Mouse (Mus musculus): ENCODE measurements at regions not wholly inside any gene's neighbourhood (a gene's known extent, or its start where the extent isn't known, plus 50 kb on each side); places are given as distances from the start of the nearest gene placed in this dataset.

DNA sequence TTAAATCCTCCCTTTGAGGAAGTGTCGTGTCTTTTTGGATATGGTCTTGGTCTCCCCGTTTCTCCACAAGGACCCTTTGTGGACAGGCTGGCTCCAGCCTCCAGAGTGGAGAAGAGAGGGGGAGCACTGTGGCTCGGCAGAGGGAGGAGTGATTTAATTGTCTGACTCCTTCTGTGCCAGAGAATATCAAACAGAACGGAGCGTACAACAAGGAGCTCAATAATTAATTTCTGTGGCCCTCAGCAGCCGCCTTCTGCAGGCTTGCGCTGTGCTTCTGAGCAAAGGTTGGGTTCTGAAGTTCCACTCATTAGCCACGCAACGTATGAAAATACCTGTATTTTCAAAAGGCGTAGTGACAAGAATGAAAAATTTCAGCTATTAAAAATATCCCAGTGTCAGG, 520.2 kb upstream of the Mki67 start:
- no peaks in the 10 kb centered on the region for H3K4me1 ChIP-seq (ENCODE audit: control insufficient read depth, low read depth, low read length)
- H3K27ac ChIP-seq (ENCODE audit: low read length) = no peak overlapping the region
- no peak for ATAC-seq (ENCODE audit: low read depth)
- WGBS (ENCODE audit: insufficient replicate concordance) = 64% methylated on average over 10 of the region's 10 CpGs
- H3K9me3 ChIP-seq (replicated peaks; ENCODE audit: control insufficient read depth, low read length) = no peaks in the 10 kb centered on the region
- H3K27me3 ChIP-seq (ENCODE audit: control insufficient read depth, insufficient read depth, low read depth, low read length) = no peaks in the 10 kb centered on the region
- no peak overlapping the region for H3K4me3 ChIP-seq (ENCODE audit: low read depth, low read length)
- no peak overlapping the region for H3K4me2 ChIP-seq (ENCODE audit: low read depth, low read length)
- H3K9ac ChIP-seq (ENCODE audit: low read depth, low read length) = no peak overlapping the region
- no peaks in the 10 kb centered on the region for H3K36me3 ChIP-seq (ENCODE audit: control insufficient read depth, insufficient read depth)

DNA sequence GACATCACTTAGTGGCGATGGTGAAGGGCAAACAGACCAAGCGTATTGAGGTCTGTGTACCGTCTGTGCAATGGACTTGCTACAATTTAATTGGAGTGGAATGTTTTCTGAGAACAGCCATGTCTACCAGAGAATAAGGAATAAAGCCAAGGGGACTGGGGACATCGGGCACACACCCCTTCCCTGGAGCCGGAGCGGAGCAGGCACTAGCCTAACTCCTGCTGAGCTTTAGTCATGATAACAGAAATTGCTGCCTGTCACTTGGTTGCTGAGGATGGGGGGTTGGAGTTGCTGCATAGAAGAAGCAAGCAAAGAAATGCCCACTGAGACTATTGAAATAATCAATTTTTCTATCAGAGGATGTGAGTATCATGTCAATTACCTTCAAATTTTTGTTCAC, 549.5 kb upstream of the Mki67 start:
- Histone ChIP-seq H3K27me3 (ENCODE audit: control insufficient read depth, insufficient read depth, low read depth, low read length) (no peaks in the 10 kb centered on the region), H3K27ac (ENCODE audit: low read length) (no peak overlapping the region), H3K4me1 (ENCODE audit: control insufficient read depth, low read depth, low read length) (no peaks in the 10 kb centered on the region), H3K4me2 (ENCODE audit: low read depth, low read length) (no peak overlapping the region), H3K36me3 (ENCODE audit: control insufficient read depth, insufficient read depth) (no peaks in the 10 kb centered on the region), H3K9ac (ENCODE audit: low read depth, low read length) (no peak overlapping the region), H3K9me3 (replicated peaks; ENCODE audit: control insufficient read depth, low read length) (no peaks in the 10 kb centered on the region), H3K4me3 (ENCODE audit: low read depth, low read length) (no peak overlapping the region)
- ATAC-seq (ENCODE audit: low read depth) = no peak
- 54% methylated on average over 6 of the region's 6 CpGs for whole genome bisulfite sequencing (ENCODE audit: insufficient replicate concordance)

DNA sequence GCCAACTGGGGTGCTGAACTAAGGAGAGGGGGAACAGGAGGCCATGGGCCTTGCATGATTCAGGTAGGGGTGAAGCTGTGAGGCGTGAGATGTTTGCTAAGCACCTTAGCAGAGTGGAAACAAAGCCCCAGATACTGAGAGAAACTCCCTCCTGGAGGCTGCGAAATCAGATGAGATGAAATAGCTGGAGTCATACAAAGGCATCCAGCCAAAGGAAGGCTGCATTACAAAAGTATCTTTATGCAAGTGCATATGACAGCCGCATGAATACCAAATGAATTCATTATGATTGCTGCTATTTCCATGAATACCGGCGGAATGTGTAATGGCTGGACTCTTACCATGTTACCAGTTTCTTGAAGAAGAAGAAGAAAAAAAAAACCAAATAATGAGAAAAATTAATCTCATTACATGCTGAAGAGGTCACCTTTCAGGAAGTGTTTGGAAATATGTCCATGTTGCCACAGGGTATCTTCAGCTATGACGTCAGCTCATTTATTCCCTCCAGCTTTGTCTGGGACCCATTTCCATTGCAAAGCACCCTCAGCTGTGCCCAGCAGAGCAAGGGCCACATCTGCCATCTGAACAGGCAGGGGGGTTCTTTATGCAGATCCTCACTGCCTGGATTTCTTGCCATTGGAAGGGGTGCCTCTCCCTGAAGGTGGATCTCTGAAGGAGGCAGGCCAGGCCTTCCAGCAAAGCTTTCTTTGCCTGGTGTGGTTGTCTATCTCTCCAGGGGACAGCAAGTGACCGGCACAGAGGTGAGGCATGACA, 551.7 kb upstream of the Mki67 start:
- Histone ChIP-seq H3K4me1 (ENCODE audit: control insufficient read depth, low read depth, low read length) (no peaks in the 10 kb centered on the region), H3K27me3 (ENCODE audit: control insufficient read depth, insufficient read depth, low read depth, low read length) (no peaks in the 10 kb centered on the region), H3K36me3 (ENCODE audit: control insufficient read depth, insufficient read depth) (no peaks in the 10 kb centered on the region), H3K27ac (ENCODE audit: low read length) (no peak overlapping the region), H3K9me3 (replicated peaks; ENCODE audit: control insufficient read depth, low read length) (no peaks in the 10 kb centered on the region), H3K4me3 (ENCODE audit: low read depth, low read length) (no peak overlapping the region), H3K9ac (ENCODE audit: low read depth, low read length) (no peak overlapping the region), H3K4me2 (ENCODE audit: low read depth, low read length) (no peak overlapping the region)
- ATAC-seq (ENCODE audit: low read depth) = no peak
- WGBS (ENCODE audit: insufficient replicate concordance) = 61% methylated on average over 7 of the region's 7 CpGs

DNA sequence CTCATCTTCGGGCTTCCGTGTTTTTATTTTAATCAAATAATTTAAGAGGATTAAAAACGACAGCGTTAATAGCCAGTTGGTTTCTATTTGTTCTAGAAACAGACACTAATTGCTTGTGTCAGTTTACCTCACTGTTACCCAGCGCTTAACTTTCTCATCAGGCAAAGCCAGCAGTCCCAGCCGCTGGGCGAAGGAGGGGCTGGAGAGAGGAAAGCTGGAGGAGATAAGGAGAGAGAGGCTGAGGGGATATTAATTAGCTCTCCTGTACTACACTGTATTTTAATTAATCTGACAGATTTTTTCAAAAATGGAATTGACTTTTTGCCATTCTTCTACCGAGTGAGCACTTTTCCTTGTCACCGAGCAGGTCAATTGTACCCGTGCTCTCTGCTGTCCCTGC, 559.5 kb upstream of the Mki67 start:
- WGBS (ENCODE audit: insufficient replicate concordance) = 63% methylated on average over 10 of the region's 10 CpGs
- H3K4me2 ChIP-seq (ENCODE audit: low read depth, low read length) = no peak overlapping the region
- H3K9me3 ChIP-seq (replicated peaks; ENCODE audit: control insufficient read depth, low read length) = no peaks in the 10 kb centered on the region
- no peaks in the 10 kb centered on the region for H3K36me3 ChIP-seq (ENCODE audit: control insufficient read depth, insufficient read depth)
- no peaks in the 10 kb centered on the region for H3K4me1 ChIP-seq (ENCODE audit: control insufficient read depth, low read depth, low read length)
- H3K27ac ChIP-seq (ENCODE audit: low read length) = no peak overlapping the region
- no peak overlapping the region for H3K9ac ChIP-seq (ENCODE audit: low read depth, low read length)
- H3K4me3 ChIP-seq (ENCODE audit: low read depth, low read length) = no peak overlapping the region
- ATAC-seq (ENCODE audit: low read depth) = no peak
- H3K27me3 ChIP-seq (ENCODE audit: control insufficient read depth, insufficient read depth, low read depth, low read length) = no peaks in the 10 kb centered on the region

DNA sequence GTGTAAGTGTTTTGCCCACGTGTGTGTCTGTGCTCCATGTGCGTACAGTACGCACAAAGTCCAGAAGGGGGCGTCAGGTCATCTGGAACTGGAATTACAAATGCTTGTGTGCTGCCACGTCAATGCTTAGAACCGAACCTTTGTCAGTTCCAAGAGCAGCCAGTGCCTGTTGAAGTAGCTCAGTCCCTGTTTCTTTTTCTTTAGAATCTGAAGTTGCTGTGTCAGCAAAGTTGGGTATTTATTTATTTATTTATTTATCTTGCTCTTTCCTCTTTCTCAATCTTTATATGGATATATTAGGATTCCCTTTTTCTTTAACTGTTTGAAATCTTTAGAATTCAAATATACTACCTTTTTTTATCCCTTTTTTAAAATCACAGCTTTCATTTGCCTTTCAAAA, 567.6 kb upstream of the Mki67 start:
- Histone ChIP-seq H3K9me3 (replicated peaks; ENCODE audit: control insufficient read depth, low read length) (no peaks in the 10 kb centered on the region), H3K4me3 (ENCODE audit: low read depth, low read length) (no peak overlapping the region), H3K27ac (ENCODE audit: low read length) (no peak overlapping the region), H3K4me1 (ENCODE audit: control insufficient read depth, low read depth, low read length) (no peaks in the 10 kb centered on the region), H3K27me3 (ENCODE audit: control insufficient read depth, insufficient read depth, low read depth, low read length) (no peaks in the 10 kb centered on the region), H3K36me3 (ENCODE audit: control insufficient read depth, insufficient read depth) (no peaks in the 10 kb centered on the region), H3K9ac (ENCODE audit: low read depth, low read length) (no peak overlapping the region), H3K4me2 (ENCODE audit: low read depth, low read length) (no peak overlapping the region)
- 63% methylated on average over 6 of the region's 6 CpGs for WGBS (ENCODE audit: insufficient replicate concordance)
- ATAC-seq (ENCODE audit: low read depth) = no peak

DNA sequence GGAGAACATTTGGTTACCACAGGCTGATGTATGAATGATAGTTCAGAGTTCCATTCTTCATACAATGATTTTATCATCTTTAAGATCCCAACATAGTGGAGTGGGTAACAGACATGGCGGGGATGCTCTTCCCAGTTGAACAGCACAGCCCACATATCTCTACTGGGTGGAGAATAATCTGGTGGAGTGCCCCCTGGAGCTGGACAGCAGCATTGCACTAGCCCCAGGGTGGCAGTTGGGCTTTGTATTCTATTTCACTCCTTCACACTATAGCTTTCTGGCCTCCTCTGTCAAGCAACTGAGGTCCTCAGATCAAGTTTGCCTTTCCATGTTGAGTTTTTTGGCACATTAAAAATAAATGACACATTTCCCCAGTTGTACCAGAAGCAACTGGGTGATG, 569.4 kb upstream of the Mki67 start:
- H3K4me2 ChIP-seq (ENCODE audit: low read depth, low read length) = no peak overlapping the region
- no peaks in the 10 kb centered on the region for H3K4me1 ChIP-seq (ENCODE audit: control insufficient read depth, low read depth, low read length)
- H3K9ac ChIP-seq (ENCODE audit: low read depth, low read length) = no peak overlapping the region
- H3K27ac ChIP-seq (ENCODE audit: low read length) = no peak overlapping the region
- ATAC-seq (ENCODE audit: low read depth) = no peak
- H3K9me3 ChIP-seq (replicated peaks; ENCODE audit: control insufficient read depth, low read length) = no peaks in the 10 kb centered on the region
- H3K27me3 ChIP-seq (ENCODE audit: control insufficient read depth, insufficient read depth, low read depth, low read length) = no peaks in the 10 kb centered on the region
- WGBS (ENCODE audit: insufficient replicate concordance) = 71% methylated on average over 1 of the region's 1 CpGs
- no peaks in the 10 kb centered on the region for H3K36me3 ChIP-seq (ENCODE audit: control insufficient read depth, insufficient read depth)
- no peak overlapping the region for H3K4me3 ChIP-seq (ENCODE audit: low read depth, low read length)

DNA sequence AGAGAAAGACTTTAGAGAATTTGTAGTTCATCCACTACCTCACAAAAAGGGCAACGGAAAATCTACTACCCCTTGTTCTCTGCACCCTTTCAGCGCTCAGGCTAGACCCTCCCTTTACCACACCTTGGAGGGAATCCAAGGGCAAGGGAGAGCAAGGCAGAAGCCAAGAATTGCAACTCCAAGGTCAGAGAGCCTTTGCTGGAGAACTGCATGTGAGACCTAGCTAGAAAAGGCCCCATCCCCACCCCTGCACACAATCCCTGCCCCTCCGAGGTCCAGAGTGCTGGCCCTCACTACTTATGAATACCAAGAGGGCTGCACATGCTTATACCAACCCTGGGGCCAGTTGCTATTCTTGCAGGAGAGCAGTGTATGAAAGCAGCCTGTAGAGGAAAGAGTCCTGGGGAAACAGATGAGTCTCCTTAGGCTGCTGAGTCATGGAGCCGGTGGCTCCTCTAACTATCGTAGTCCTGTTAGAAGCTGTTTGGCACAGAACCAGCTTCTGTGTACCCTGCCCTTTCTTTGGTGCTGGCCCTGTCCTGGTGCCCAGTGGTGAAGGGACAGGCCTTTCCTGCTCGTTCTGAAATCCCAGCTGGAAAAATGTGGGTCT, 577.5 kb upstream of the Mki67 start:
- no peak overlapping the region for H3K27ac ChIP-seq (ENCODE audit: low read length)
- ATAC-seq (ENCODE audit: low read depth) = no peak
- no peaks in the 10 kb centered on the region for H3K9me3 ChIP-seq (replicated peaks; ENCODE audit: control insufficient read depth, low read length)
- no peak overlapping the region for H3K4me2 ChIP-seq (ENCODE audit: low read depth, low read length)
- H3K9ac ChIP-seq (ENCODE audit: low read depth, low read length) = no peak overlapping the region
- WGBS (ENCODE audit: insufficient replicate concordance) = 48% methylated on average over 6 of the region's 6 CpGs
- no peaks in the 10 kb centered on the region for H3K4me1 ChIP-seq (ENCODE audit: control insufficient read depth, low read depth, low read length)
- no peaks in the 10 kb centered on the region for H3K27me3 ChIP-seq (ENCODE audit: control insufficient read depth, insufficient read depth, low read depth, low read length)
- no peak overlapping the region for H3K4me3 ChIP-seq (ENCODE audit: low read depth, low read length)
- no peaks in the 10 kb centered on the region for H3K36me3 ChIP-seq (ENCODE audit: control insufficient read depth, insufficient read depth)

DNA sequence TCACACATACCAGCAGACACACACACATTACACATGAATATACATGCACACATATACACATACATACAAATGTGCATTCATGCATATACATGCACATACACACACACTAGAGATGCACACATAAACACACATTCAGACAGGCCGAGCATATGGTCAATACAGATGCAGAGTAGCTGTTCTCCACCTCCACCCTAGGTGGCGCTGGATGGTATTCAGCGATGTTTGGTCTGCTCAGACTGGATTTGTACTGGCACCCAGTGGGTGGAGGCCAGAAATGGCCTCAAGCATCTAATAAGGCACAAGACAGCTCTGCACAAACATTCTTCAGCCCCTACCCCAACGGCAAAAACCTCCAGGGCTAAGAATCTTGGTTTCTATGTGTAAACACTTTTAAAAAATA, 578.3 kb upstream of the Mki67 start:
- no peaks in the 10 kb centered on the region for H3K4me1 ChIP-seq (ENCODE audit: control insufficient read depth, low read depth, low read length)
- H3K27ac ChIP-seq (ENCODE audit: low read length) = no peak overlapping the region
- no peak overlapping the region for H3K9ac ChIP-seq (ENCODE audit: low read depth, low read length)
- 21% methylated on average over 4 of the region's 4 CpGs for WGBS (ENCODE audit: insufficient replicate concordance)
- ATAC-seq (ENCODE audit: low read depth) = no peak
- no peaks in the 10 kb centered on the region for H3K36me3 ChIP-seq (ENCODE audit: control insufficient read depth, insufficient read depth)
- H3K4me3 ChIP-seq (ENCODE audit: low read depth, low read length) = no peak overlapping the region
- no peak overlapping the region for H3K4me2 ChIP-seq (ENCODE audit: low read depth, low read length)
- no peaks in the 10 kb centered on the region for H3K9me3 ChIP-seq (replicated peaks; ENCODE audit: control insufficient read depth, low read length)
- no peaks in the 10 kb centered on the region for H3K27me3 ChIP-seq (ENCODE audit: control insufficient read depth, insufficient read depth, low read depth, low read length)

DNA sequence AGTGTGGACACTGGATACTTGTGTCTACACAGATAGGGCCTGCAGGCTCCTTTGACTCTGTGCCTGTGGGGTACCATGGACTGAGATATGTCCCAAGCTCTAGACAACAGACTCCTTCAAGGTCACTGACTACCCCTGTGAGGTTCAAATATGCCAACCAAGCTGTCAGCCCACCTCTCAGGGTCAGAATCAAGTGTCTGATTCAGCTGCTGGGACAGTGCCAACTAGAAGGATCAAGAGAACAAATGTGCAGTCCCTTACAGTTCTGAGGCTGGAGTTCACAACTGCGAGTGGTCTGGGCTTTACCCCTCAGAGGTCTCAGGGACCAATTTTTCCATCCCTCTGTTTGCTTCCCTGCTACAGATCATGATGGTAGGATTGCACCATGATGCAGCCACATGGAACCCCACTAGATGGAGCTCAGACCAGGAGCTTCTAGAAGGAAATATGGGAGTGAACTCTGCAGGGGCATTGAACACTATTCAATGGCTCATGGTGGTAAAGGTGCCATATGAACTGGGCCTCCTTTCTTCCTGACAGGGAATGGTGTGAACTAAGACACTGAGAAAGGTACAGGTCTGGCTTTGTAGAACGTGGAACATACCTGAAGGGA, 581.8 kb upstream of the Mki67 start:
- Histone ChIP-seq H3K9me3 (replicated peaks; ENCODE audit: control insufficient read depth, low read length) (no peaks in the 10 kb centered on the region), H3K4me1 (ENCODE audit: control insufficient read depth, low read depth, low read length) (no peaks in the 10 kb centered on the region), H3K36me3 (ENCODE audit: control insufficient read depth, insufficient read depth) (no peaks in the 10 kb centered on the region), H3K27ac (ENCODE audit: low read length) (no peak overlapping the region), H3K9ac (ENCODE audit: low read depth, low read length) (no peak overlapping the region), H3K4me3 (ENCODE audit: low read depth, low read length) (no peak overlapping the region), H3K4me2 (ENCODE audit: low read depth, low read length) (no peak overlapping the region), H3K27me3 (ENCODE audit: control insufficient read depth, insufficient read depth, low read depth, low read length) (no peaks in the 10 kb centered on the region)
- 30% methylated on average over 2 of the region's 2 CpGs for WGBS (ENCODE audit: insufficient replicate concordance)
- no peak for ATAC-seq (ENCODE audit: low read depth)

Data from liver, embryonic 16.5 days (tissue).